Mouse (Mus musculus) ES-CJ7 (cell line): ENCODE results near the gene Mettl26.
A peak's percentile ranks its signal among the peaks of the same experiment; 100 is the strongest.

Experiments
- DNase-seq: peaks from one replicate; pipeline ENCODE4 v3.0.0; 2011; ENCODE audit warnings: low read depth, low spot score

The Mettl26 gene

GRCm38 (mm10) chr17:25837076-25837410 is 37.8 kb upstream of the Mettl26 start, which contains the start of gene Rhbdl1:
Rhbdl1 (minus strand) TSS chr17:25837295.
- peak; percentile 66 for DNase-seq

GRCm38 (mm10) chr17:25837533-25837932 is 37.3 kb upstream of the Mettl26 start:
- DNase-seq = no peak

- DNase-seq = no peak
These were observed 36.0 kb upstream of the Mettl26 start for GRCm38 (mm10) chr17:25838904-25839303.

GRCm38 (mm10) chr17:25839455-25840235 is 35.2 kb upstream of the Mettl26 start:
- DNase-seq = no peak

- no peak for DNase-seq
These were observed 34.4 kb upstream of the Mettl26 start for GRCm38 (mm10) chr17:25840519-25840918.

GRCm38 (mm10) chr17:25841117-25841880 is 33.6 kb upstream of the Mettl26 start, which contains the start of gene Gm20683:
Gm20683 (minus strand) TSS chr17:25841763.
- DNase-seq = no peak

GRCm38 (mm10) chr17:25842509-25842908 is 32.4 kb upstream of the Mettl26 start:
- no peak for DNase-seq

GRCm38 (mm10) chr17:25843122-25843521 is 31.8 kb upstream of the Mettl26 start:
- no peak for DNase-seq

- DNase-seq = no peak
These were observed 31.1 kb upstream of the Mettl26 start for GRCm38 (mm10) chr17:25843636-25844395.

- DNase-seq = peak; percentile 91
These were observed 30.4 kb upstream of the Mettl26 start, which contains the start of gene Rhot2 for GRCm38 (mm10) chr17:25844396-25844901. Rhot2 (minus strand) TSS chr17:25844851.

- no peak for DNase-seq
These were observed 14.6 kb upstream of the Mettl26 start for GRCm38 (mm10) chr17:25860229-25860628.

- DNase-seq = peak; percentile 89
These were observed 13.8 kb upstream of the Mettl26 start, which contains the start of gene Wdr90 for GRCm38 (mm10) chr17:25860832-25861703. Wdr90 (minus strand) TSS chr17:25861501.

GRCm38 (mm10) chr17:25861704-25862612 is 12.9 kb upstream of the Mettl26 start:
- DNase-seq = no peak

GRCm38 (mm10) chr17:25863681-25864080 is 11.2 kb upstream of the Mettl26 start:
- no peak for DNase-seq

- DNase-seq = no peak
These were observed 10.6 kb upstream of the Mettl26 start for GRCm38 (mm10) chr17:25864311-25864710.

GRCm38 (mm10) chr17:25865288-25865687 is 9.6 kb upstream of the Mettl26 start:
- no peak for DNase-seq

- no peak for DNase-seq
These were observed 8.7 kb upstream of the Mettl26 start for GRCm38 (mm10) chr17:25866172-25866571.

- DNase-seq = peak; percentile 47
These were observed 7.4 kb upstream of the Mettl26 start for GRCm38 (mm10) chr17:25867509-25867835.

GRCm38 (mm10) chr17:25867836-25868600 is 6.9 kb upstream of the Mettl26 start:
- no peak for DNase-seq
